Mouse (Mus musculus): Measurements from ENCODE around the gene Vwf. TPM values are rescaled to one million over a fixed set of nuclear protein-coding genes. Genes with fewer than 3 reads are reported as not detected.

The Vwf gene
- polyA plus RNA-seq, 1 experiment = 464 TPM

- 46% methylated on average over 2 of the region's 2 CpGs for whole genome bisulfite sequencing
- DNase-seq = no peak
- TF ChIP-seq POLR2A (IDR thresholded peaks at IDR 0.05; ENCODE audit: borderline replicate concordance, extremely low read depth, low read depth, low read length) (no peak), CTCF (IDR thresholded peaks at IDR 0.05; ENCODE audit: insufficient read depth, low read length) (no peak)
- Histone ChIP-seq H3K4me3 (replicated peaks; ENCODE audit: extremely low read depth, low read depth, low read length) (no peak overlapping the region), H3K4me1 (ENCODE audit: control insufficient read depth, insufficient read depth, low read length) (no peaks in the 10 kb centered on the region)
Measured at GRCm38 (mm10) chr6:125622434-125622833, 75.9 kb downstream of the Vwf start.

GRCm38 (mm10) chr6:125640486-125640885, 93.9 kb downstream of the Vwf start:
- 40% methylated on average over 4 of the region's 4 CpGs for WGBS
- DNase-seq = no peak
- Histone ChIP-seq H3K4me3 (replicated peaks; ENCODE audit: extremely low read depth, low read depth, low read length) (no peak overlapping the region), H3K4me1 (ENCODE audit: control insufficient read depth, insufficient read depth, low read length) (no peaks in the 10 kb centered on the region)
- TF ChIP-seq CTCF (IDR thresholded peaks at IDR 0.05; ENCODE audit: insufficient read depth, low read length) = no peak
- TF ChIP-seq POLR2A (IDR thresholded peaks at IDR 0.05; ENCODE audit: borderline replicate concordance, extremely low read depth, low read depth, low read length) = no peak

- DNase-seq = no peak
- Histone ChIP-seq H3K4me3 (replicated peaks; ENCODE audit: extremely low read depth, low read depth, low read length) (no peak overlapping the region), H3K4me1 (ENCODE audit: control insufficient read depth, insufficient read depth, low read length) (no peaks in the 10 kb centered on the region)
- 79% methylated on average over 8 of the region's 8 CpGs for WGBS
- no peak for TF ChIP-seq POLR2A (IDR thresholded peaks at IDR 0.05; ENCODE audit: borderline replicate concordance, extremely low read depth, low read depth, low read length)
Measured at GRCm38 (mm10) chr6:125641146-125641545, 94.6 kb downstream of the Vwf start.

GRCm38 (mm10) chr6:125648964-125649363, 102.4 kb downstream of the Vwf start:
- no peak for DNase-seq
- H3K4me3 ChIP-seq (replicated peaks; ENCODE audit: extremely low read depth, low read depth, low read length) = no peak overlapping the region
- WGBS = 69% methylated on average over 12 of the region's 12 CpGs
- TF ChIP-seq POLR2A (IDR thresholded peaks at IDR 0.05; ENCODE audit: borderline replicate concordance, extremely low read depth, low read depth, low read length) = no peak
- no peak for TF ChIP-seq CTCF (IDR thresholded peaks at IDR 0.05; ENCODE audit: insufficient read depth, low read length)
- no peaks in the 10 kb centered on the region for H3K4me1 ChIP-seq (ENCODE audit: control insufficient read depth, insufficient read depth, low read length)

- no peak overlapping the region for H3K4me3 ChIP-seq (replicated peaks; ENCODE audit: extremely low read depth, low read depth, low read length)
- 69% methylated on average over 3 of the region's 3 CpGs for WGBS
- DNase-seq = no peak
- no peaks in the 10 kb centered on the region for H3K4me1 ChIP-seq (ENCODE audit: control insufficient read depth, insufficient read depth, low read length)
- TF ChIP-seq POLR2A (IDR thresholded peaks at IDR 0.05; ENCODE audit: borderline replicate concordance, extremely low read depth, low read depth, low read length) = no peak
- TF ChIP-seq CTCF (IDR thresholded peaks at IDR 0.05; ENCODE audit: insufficient read depth, low read length) = no peak
Measured at GRCm38 (mm10) chr6:125651335-125651734, 104.8 kb downstream of the Vwf start.

- DNase-seq = no peak
- H3K4me1 ChIP-seq (ENCODE audit: control insufficient read depth, insufficient read depth, low read length) = no peaks in the 10 kb centered on the region
- TF ChIP-seq CTCF (IDR thresholded peaks at IDR 0.05; ENCODE audit: insufficient read depth, low read length) (no peak), POLR2A (IDR thresholded peaks at IDR 0.05; ENCODE audit: borderline replicate concordance, extremely low read depth, low read depth, low read length) (no peak)
- WGBS = 69% methylated on average over 1 of the region's 1 CpGs
- no peak overlapping the region for H3K4me3 ChIP-seq (replicated peaks; ENCODE audit: extremely low read depth, low read depth, low read length)
Measured at GRCm38 (mm10) chr6:125653416-125653815, 106.8 kb downstream of the Vwf start.

- TF ChIP-seq POLR2A (IDR thresholded peaks at IDR 0.05; ENCODE audit: borderline replicate concordance, extremely low read depth, low read depth, low read length) (no peak), CTCF (IDR thresholded peaks at IDR 0.05; ENCODE audit: insufficient read depth, low read length) (no peak)
- WGBS = 75% methylated on average over 13 of the region's 13 CpGs
- Histone ChIP-seq H3K4me1 (ENCODE audit: control insufficient read depth, insufficient read depth, low read length) (no peaks in the 10 kb centered on the region), H3K4me3 (replicated peaks; ENCODE audit: extremely low read depth, low read depth, low read length) (no peak overlapping the region)
- no peak for DNase-seq
Measured at GRCm38 (mm10) chr6:125656921-125657320, 110.3 kb downstream of the Vwf start.

GRCm38 (mm10) chr6:125657966-125658365, 111.4 kb downstream of the Vwf start:
- H3K4me1 ChIP-seq (ENCODE audit: control insufficient read depth, insufficient read depth, low read length) = no peaks in the 10 kb centered on the region
- no peak for TF ChIP-seq CTCF (IDR thresholded peaks at IDR 0.05; ENCODE audit: insufficient read depth, low read length)
- no peak for TF ChIP-seq POLR2A (IDR thresholded peaks at IDR 0.05; ENCODE audit: borderline replicate concordance, extremely low read depth, low read depth, low read length)
- 76% methylated on average over 5 of the region's 5 CpGs for WGBS
- H3K4me3 ChIP-seq (replicated peaks; ENCODE audit: extremely low read depth, low read depth, low read length) = no peak overlapping the region
- no peak for DNase-seq

GRCm38 (mm10) chr6:125661106-125661877, 114.7 kb downstream of the Vwf start:
- TF ChIP-seq POLR2A (IDR thresholded peaks at IDR 0.05; ENCODE audit: borderline replicate concordance, extremely low read depth, low read depth, low read length) = no peak
- TF ChIP-seq CTCF (IDR thresholded peaks at IDR 0.05; ENCODE audit: insufficient read depth, low read length) = peak; percentile 73
- 50% methylated on average over 14 of the region's 14 CpGs for WGBS
- H3K4me3 ChIP-seq (replicated peaks; ENCODE audit: extremely low read depth, low read depth, low read length) = no peak overlapping the region
- DNase-seq = peak; percentile 66
- H3K4me1 ChIP-seq (ENCODE audit: control insufficient read depth, insufficient read depth, low read length) = no peaks in the 10 kb centered on the region

- TF ChIP-seq CTCF (IDR thresholded peaks at IDR 0.05; ENCODE audit: insufficient read depth, low read length) (no peak), POLR2A (IDR thresholded peaks at IDR 0.05; ENCODE audit: borderline replicate concordance, extremely low read depth, low read depth, low read length) (no peak)
- DNase-seq = no peak
- 42% methylated on average over 2 of the region's 2 CpGs for WGBS
- Histone ChIP-seq H3K4me1 (ENCODE audit: control insufficient read depth, insufficient read depth, low read length) (no peaks in the 10 kb centered on the region), H3K4me3 (replicated peaks; ENCODE audit: extremely low read depth, low read depth, low read length) (no peak overlapping the region)
Measured at GRCm38 (mm10) chr6:125663906-125664305, 117.3 kb downstream of the Vwf start.

Data from lung, adult 2 months (tissue).